8 mouse cellular contexts compared by ENCODE assay signal in the genomic region with DNA sequence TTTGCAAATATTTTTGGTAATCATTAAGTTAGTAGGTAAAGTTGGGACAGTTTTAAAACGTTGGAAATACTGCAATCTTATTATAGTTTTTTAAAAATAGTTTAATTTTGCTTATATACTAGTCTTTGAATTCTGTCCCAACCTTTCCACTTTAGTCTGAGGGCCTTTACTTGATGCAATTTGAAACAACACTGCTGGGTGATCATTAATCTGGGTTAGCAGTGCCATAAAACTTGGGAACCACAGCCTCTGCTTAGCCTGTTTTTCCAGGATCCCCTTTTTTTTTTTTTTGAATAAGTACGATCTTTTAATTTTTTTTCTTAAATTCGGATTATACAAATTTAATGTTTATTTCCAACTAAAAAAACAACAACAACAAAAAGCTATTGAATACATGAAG. TPM values are rescaled to one million over a fixed set of nuclear protein-coding genes. Genes with fewer than 3 reads are reported as not detected.
DNase-seq lines count a peak whose midpoint lies in the region; ATAC-seq and TF ChIP-seq lines count a peak whose summit lies in the region.

No protein-coding gene starts in this region.

- no peak for TF ChIP-seq EP300 in CH12.LX (IDR thresholded peaks at IDR 0.05; ENCODE audit: low read length)

- H3K36me3 ChIP-seq in CH12.LX (replicated peaks in 1 of 2; ENCODE audit: control insufficient read depth in 1 of 2, insufficient read depth in 1 of 2, low read length in 1 of 2): peaks cover 5 to 7% of the 10 kb centered on the region in 2 experiments
- peaks cover 7% of the 10 kb centered on the region; the same call in 1 of the 2 replicates for H3K36me3 ChIP-seq in hindbrain, embryonic 12.5 days
- peaks cover 8% of the 10 kb centered on the region; the same call in 1 of the 2 replicates for H3K36me3 ChIP-seq in liver, embryonic 12.5 days

- peaks cover 0 to 21% of the 10 kb centered on the region in 2 experiments; a peak in 3 of 4 replicates for H3K4me1 ChIP-seq in CH12.LX (ENCODE audit: control insufficient read depth in 1 of 2, insufficient read depth in 2 of 2)
- H3K4me1 ChIP-seq in hindbrain, embryonic 12.5 days: peaks cover 8% of the 10 kb centered on the region; the same call in 1 of the 2 replicates
- H3K4me1 ChIP-seq in liver, embryonic 12.5 days: peaks cover 20% of the 10 kb centered on the region

- peak; percentile 28 for DNase-seq in cerebellum, adult 9-10 months
- DNase-seq in cerebellum, postnatal 25 days: no peak
- no peak for DNase-seq in CH12.LX (ENCODE audit: extremely low read depth)
- no peak for DNase-seq in frontal cortex, postnatal 25 days (ENCODE audit: low spot score in 2 of 2)
- DNase-seq in layer of hippocampus, adult 18-20 months (ENCODE audit: low spot score in 2 of 2): no peak
- DNase-seq in adrenal gland, postnatal 14 days: no peak

- peak overlapping the region; percentile 67; the same call in 1 of the 2 replicates for H3K9ac ChIP-seq in CH12.LX (ENCODE audit: insufficient read depth, low read depth)
- H3K9ac ChIP-seq in hindbrain, embryonic 12.5 days: peak overlapping the region; percentile 91
- H3K9ac ChIP-seq in liver, embryonic 12.5 days: peak overlapping the region; percentile 84

- no peaks in the 10 kb centered on the region for H3K9me3 ChIP-seq in CH12.LX (replicated peaks; ENCODE audit: low read length)
- no peaks in the 10 kb centered on the region for H3K9me3 ChIP-seq in hindbrain, embryonic 12.5 days (replicated peaks)
- H3K9me3 ChIP-seq in liver, embryonic 12.5 days (replicated peaks): no peaks in the 10 kb centered on the region

- no peaks in the 10 kb centered on the region for H3K27me3 ChIP-seq in CH12.LX (replicated peaks)
- no peaks in the 10 kb centered on the region for H3K27me3 ChIP-seq in hindbrain, embryonic 12.5 days
- 0 out of 2 replicates have a peak, but pooled peaks cover 3% of the 10 kb centered on the region for H3K27me3 ChIP-seq in liver, embryonic 12.5 days (replicated peaks)

- no peak overlapping the region for H3K27ac ChIP-seq in CH12.LX (ENCODE audit: insufficient read depth, low read depth)
- peak overlapping the region; percentile 99 for H3K27ac ChIP-seq in hindbrain, embryonic 12.5 days
- peak overlapping the region; percentile 85; the same call in 1 of the 2 replicates for H3K27ac ChIP-seq in liver, embryonic 12.5 days

- H3K4me3 ChIP-seq in CH12.LX (replicated peaks in 1 of 3; ENCODE audit: low read depth in 2 of 3, low read length in 2 of 3, poor library complexity in 1 of 3): peak overlapping the region in 2 of 3 experiments; percentile 81 to 88
- peak overlapping the region; percentile 91 for H3K4me3 ChIP-seq in hindbrain, embryonic 12.5 days
- peak overlapping the region; percentile 79 for H3K4me3 ChIP-seq in liver, embryonic 12.5 days

- 23% methylated on average over 3 of the region's 3 CpGs for WGBS in hindbrain, embryonic 12.5 days
- 14% methylated on average over 3 of the region's 3 CpGs for WGBS in liver, embryonic 12.5 days (ENCODE audit: insufficient replicate concordance)

- H3K79me2 ChIP-seq in CH12.LX (replicated peaks; ENCODE audit: control insufficient read depth, extremely low read depth, insufficient read depth, poor library complexity, severe bottlenecking): peaks cover 17% of the 10 kb centered on the region

- dilution Hi-C loops in CH12.LX (cut with MboI; ENCODE audit: extremely low pct_ligation_motif_present, extremely low pct_unique_long_range_greater_than_20kb, low sequenced_read_pairs): no loop called here

- TF ChIP-seq POLR2A in CH12.LX (IDR thresholded peaks at IDR 0.05; ENCODE audit: low read depth, low read length): no peak

- H3K4me2 ChIP-seq in CH12.LX (ENCODE audit: insufficient read depth, low read depth, poor library complexity, severe bottlenecking): no peak overlapping the region; the same call in 1 of the 2 replicates
- peak overlapping the region; percentile 79 for H3K4me2 ChIP-seq in hindbrain, embryonic 12.5 days (replicated peaks)
- peak overlapping the region; percentile 100 for H3K4me2 ChIP-seq in liver, embryonic 12.5 days

- no peak for TF ChIP-seq CTCF in CH12.LX (conservative IDR thresholded peaks at IDR 0.05 in 1 of 2, IDR thresholded peaks at IDR 0.05 in 1 of 2; ENCODE audit: low read depth in 2 of 2, low read length in 2 of 2)

- no peak for ATAC-seq in hindbrain, embryonic 12.5 days (ENCODE audit: low FRiP score)
- no peak for ATAC-seq in liver, embryonic 12.5 days

- TF ChIP-seq RAD21 in CH12.LX (IDR thresholded peaks at IDR 0.05; ENCODE audit: low read depth, low read length): no peak

- in situ Hi-C loops in CH12.LX (cut with MboI; ENCODE audit: low pct_ligation_motif_present, low pct_unique_long_range_greater_than_20kb, low sequenced_read_pairs): loop anchor here (25.0 kb wide), 1 partner anchor 335 kb away; no protein-coding TSS in a partner anchor

TF ChIP-seq in CH12.LX, 34 proteins besides CTCF, POLR2A, EP300 and RAD21:
- no peak for TF ChIP-seq ZC3H11A (IDR thresholded peaks at IDR 0.05; ENCODE audit: low read depth, low read length)
- TF ChIP-seq JUN (IDR thresholded peaks at IDR 0.05; ENCODE audit: insufficient read depth, low read depth, low read length): no peak
- no peak for TF ChIP-seq USF2 (conservative IDR thresholded peaks at IDR 0.05; ENCODE audit: low read depth, low read length)
- TF ChIP-seq USF1 (IDR thresholded peaks at IDR 0.05; ENCODE audit: low read depth, low read length): no peak
- TF ChIP-seq JUND (conservative IDR thresholded peaks at IDR 0.05; ENCODE audit: low read depth, low read length): no peak
- TF ChIP-seq ZKSCAN1 (IDR thresholded peaks at IDR 0.05; ENCODE audit: borderline replicate concordance, low read depth, low read length): no peak
- TF ChIP-seq BHLHE40 (IDR thresholded peaks at IDR 0.05; ENCODE audit: low read depth, low read length): no peak
- no peak for TF ChIP-seq ZMIZ1 (IDR thresholded peaks at IDR 0.05; ENCODE audit: low read depth, low read length)
- TF ChIP-seq MEF2A (IDR thresholded peaks at IDR 0.05; ENCODE audit: borderline replicate concordance, low read depth, low read length): no peak
- no peak for TF ChIP-seq PAX5 (IDR thresholded peaks at IDR 0.05; ENCODE audit: low read length)
- no peak for TF ChIP-seq HCFC1 (IDR thresholded peaks at IDR 0.05; ENCODE audit: low read depth, low read length)
- no peak for TF ChIP-seq ETS1 (conservative IDR thresholded peaks at IDR 0.05; ENCODE audit: low read depth, low read length)

RNA-seq across cellular contexts. Expression of gene Tiparp, which starts 1.0 kb away (rescaled TPM):
- 9.6 and 10.3 TPM in 2 replicates for total RNA-seq in CH12.LX (2012; rRNA removed)
- total RNA-seq in CH12.LX (2014; rRNA removed): 25.1 and 30.8 TPM in 2 replicates
- 13.2 and 13.7 TPM in 2 replicates for polyA plus RNA-seq in CH12.LX (2012; ENCODE audit: insufficient read length, low read depth)
- 37.7 and 38.3 TPM in 2 replicates for polyA plus RNA-seq in hindbrain, embryonic 12.5 days (2016; fragmentation: Nextera tagmentation; extraction: Ambion mirVana)
- 9.4 and 10.2 TPM in 2 replicates for polyA plus RNA-seq in liver, embryonic 12.5 days (2016; fragmentation: Nextera tagmentation; extraction: Ambion mirVana)
- 10 to 100 TPM; 17.2 to 19.8 TPM for total RNA-seq in layer of hippocampus, adult 18-20 months (2021)
- 21.6 and 26.4 TPM in 2 replicates for total RNA-seq in adrenal gland, postnatal 14 days (2021)
